Mouse (Mus musculus): ENCODE measurements around the gene Xkr8.

GRCm38 (mm10) chr4:132735894-132736293 is 3.5 kb upstream of the Xkr8 start:
- TF ChIP-seq CTCF (IDR thresholded peaks at IDR 0.05; ENCODE audit: low read depth), result peak; percentile 40
- no peak for TF ChIP-seq EP300 (optimal IDR thresholded peaks at IDR 0.05)

Data from stomach, postnatal 0 days (tissue).